Mouse (Mus musculus) intestine, embryonic 15.5 days (tissue): ENCODE measurements around the gene Rab22a. TPM values are rescaled to one million over a fixed set of nuclear protein-coding genes. Genes with fewer than 3 reads are reported as not detected.
A peak's percentile ranks its signal among the peaks of the same experiment; 100 is the strongest.

Experiments
- ATAC-seq: fragments of 200-750 bp; cut with Nextera tagmentation; 2 replicates; pipeline ENCODE4 v1.8.0; 2017; ENCODE audit warnings: moderate TSS enrichment, moderate library complexity
- H3K27ac ChIP-seq: fragments of 300-500 bp; sonication (generic); 2 replicates; pipeline ENCODE4 v1.5.1; 2015; ENCODE audit warnings: mild to moderate bottlenecking, inconsistent platforms
- H3K27me3 ChIP-seq: fragments of 300-500 bp; sonication (generic); replicated peaks from 2 replicates; pipeline ENCODE4 v1.6.1; 2015; ENCODE audit warnings: inconsistent platforms
- H3K36me3 ChIP-seq: fragments of 300-500 bp; sonication (generic); 2 replicates; pipeline ENCODE4 v1.6.1; 2015; ENCODE audit warnings: inconsistent platforms
- H3K4me1 ChIP-seq: fragments of 300-500 bp; sonication (generic); replicated peaks from 2 replicates; pipeline ENCODE4 v1.6.1; 2015; ENCODE audit warnings: inconsistent platforms
- H3K4me2 ChIP-seq: fragments of 300-500 bp; sonication (generic); replicated peaks from 2 replicates; pipeline ENCODE4 v1.6.1; 2015; ENCODE audit warnings: mild to moderate bottlenecking, inconsistent platforms
- H3K4me3 ChIP-seq: fragments of 300-500 bp; sonication (generic); replicated peaks from 2 replicates; pipeline ENCODE4 v1.5.1; 2015; ENCODE audit warnings: inconsistent platforms
- H3K9ac ChIP-seq: fragments of 300-500 bp; sonication (generic); 2 replicates; pipeline ENCODE4 v1.6.1; 2015; ENCODE audit warnings: inconsistent platforms
- H3K9me3 ChIP-seq: fragments of 300-500 bp; sonication (generic); 2 replicates; pipeline ENCODE4 v1.6.1; 2016; ENCODE audit warnings: inconsistent platforms
- WGBS: fragments of 180-500 bp; shearing (Covaris S2); methylation state at CpG from one replicate; pipeline ENCODE4 v1.1.7; 2015; 5-methylcytosine and 5-hydroxymethylcytosine counted together
- polyA plus RNA-seq: library from polyadenylated mRNA; unstranded; fragments of >200 nt; fragmentation: Nextera tagmentation; extraction: Ambion mirVana; gene quantifications from 2 replicates; pipeline ENCODE4 v1.2.1, GENCODE M21; 2015

Rab22a gene
- polyA plus RNA-seq, 1 experiment from 2014 or later: 33.6 TPM

GRCm38 (mm10) chr2:173725819-173726218 is 66.3 kb downstream of the Rab22a start:
- no peak overlapping the region for H3K4me3 ChIP-seq
- H3K27ac ChIP-seq: no peak overlapping the region
- H3K27me3 ChIP-seq: no peaks in the 10 kb centered on the region
- peaks cover 10% of the 10 kb centered on the region; the same call in 1 of the 2 replicates for H3K4me1 ChIP-seq
- H3K9ac ChIP-seq: no peak overlapping the region
- WGBS: 86% methylated on average over 4 of the region's 4 CpGs
- ATAC-seq: no peak
- no peaks in the 10 kb centered on the region for H3K9me3 ChIP-seq
- no peak overlapping the region for H3K4me2 ChIP-seq
- H3K36me3 ChIP-seq: no peaks in the 10 kb centered on the region

DNA sequence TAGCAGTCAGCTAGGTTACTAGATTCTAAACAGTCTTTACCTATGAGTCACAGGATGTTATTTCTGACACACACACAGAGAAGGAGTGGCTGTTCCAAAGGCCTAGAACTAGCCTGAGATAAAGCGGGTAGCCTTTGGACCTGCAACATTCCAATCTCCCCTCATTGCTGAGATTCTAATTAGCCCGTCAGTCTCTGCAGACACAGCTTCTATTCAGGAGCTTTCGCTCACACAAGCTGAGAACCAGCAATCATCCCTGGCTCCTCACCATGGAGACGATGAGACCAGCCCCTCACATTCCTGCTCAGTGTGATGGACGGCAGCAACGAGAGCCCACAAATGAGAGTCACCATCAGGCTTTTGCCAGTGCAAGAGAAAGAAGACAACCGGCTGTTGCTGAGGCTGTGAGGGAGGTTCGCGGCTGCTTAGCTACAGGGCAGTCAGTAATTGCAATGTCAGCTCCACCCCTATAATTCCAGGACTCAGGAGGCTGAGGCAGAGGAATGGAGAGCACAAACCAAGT is 70.9 kb downstream of the Rab22a start:
- H3K9ac ChIP-seq: no peak overlapping the region
- H3K27ac ChIP-seq: 0 out of 2 replicates have a peak overlapping the region, but pooled peaks have one; percentile 10
- peak; percentile 92 for ATAC-seq

DNA sequence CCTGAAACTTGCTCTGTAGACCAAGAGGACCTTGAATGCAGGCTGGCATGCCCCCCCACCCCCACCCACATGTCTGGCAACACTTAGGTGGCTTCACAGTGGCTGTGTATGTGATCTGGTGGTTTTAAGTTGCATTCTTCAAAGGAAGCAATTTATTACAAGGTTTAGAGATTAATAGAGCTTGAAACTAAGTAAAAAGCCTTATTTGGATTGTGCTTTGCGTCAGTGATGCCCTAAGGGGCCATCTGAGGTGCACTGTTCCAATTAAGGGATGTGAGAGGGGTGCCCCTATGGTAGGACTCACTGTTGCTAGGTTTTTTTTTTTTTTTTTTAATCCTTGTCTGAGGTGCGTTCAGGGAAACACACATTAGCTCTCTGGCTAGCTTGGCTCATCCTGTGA is 74.9 kb downstream of the Rab22a start:
- H3K9me3 ChIP-seq: no peaks in the 10 kb centered on the region
- H3K4me3 ChIP-seq: no peak overlapping the region
- H3K4me1 ChIP-seq: peaks cover 17% of the 10 kb centered on the region
- no peak for ATAC-seq
- H3K27ac ChIP-seq: no peak overlapping the region
- no peak overlapping the region for H3K4me2 ChIP-seq
- H3K9ac ChIP-seq: no peak overlapping the region
- no peaks in the 10 kb centered on the region for H3K36me3 ChIP-seq
- H3K27me3 ChIP-seq: no peaks in the 10 kb centered on the region
- WGBS: 58% methylated on average over 2 of the region's 2 CpGs

More for the DNA sequence above, 70.9 kb downstream of the Rab22a start:
- Histone ChIP-seq H3K27me3 (no peaks in the 10 kb centered on the region), H3K4me3 (no peak overlapping the region), H3K36me3 (no peaks in the 10 kb centered on the region), H3K4me2 (peak overlapping the region; percentile 44), H3K9me3 (no peaks in the 10 kb centered on the region), H3K4me1 (peaks cover 8% of the 10 kb centered on the region; the same call in 1 of the 2 replicates)
- 6% methylated on average over 9 of the region's 9 CpGs for WGBS

DNA sequence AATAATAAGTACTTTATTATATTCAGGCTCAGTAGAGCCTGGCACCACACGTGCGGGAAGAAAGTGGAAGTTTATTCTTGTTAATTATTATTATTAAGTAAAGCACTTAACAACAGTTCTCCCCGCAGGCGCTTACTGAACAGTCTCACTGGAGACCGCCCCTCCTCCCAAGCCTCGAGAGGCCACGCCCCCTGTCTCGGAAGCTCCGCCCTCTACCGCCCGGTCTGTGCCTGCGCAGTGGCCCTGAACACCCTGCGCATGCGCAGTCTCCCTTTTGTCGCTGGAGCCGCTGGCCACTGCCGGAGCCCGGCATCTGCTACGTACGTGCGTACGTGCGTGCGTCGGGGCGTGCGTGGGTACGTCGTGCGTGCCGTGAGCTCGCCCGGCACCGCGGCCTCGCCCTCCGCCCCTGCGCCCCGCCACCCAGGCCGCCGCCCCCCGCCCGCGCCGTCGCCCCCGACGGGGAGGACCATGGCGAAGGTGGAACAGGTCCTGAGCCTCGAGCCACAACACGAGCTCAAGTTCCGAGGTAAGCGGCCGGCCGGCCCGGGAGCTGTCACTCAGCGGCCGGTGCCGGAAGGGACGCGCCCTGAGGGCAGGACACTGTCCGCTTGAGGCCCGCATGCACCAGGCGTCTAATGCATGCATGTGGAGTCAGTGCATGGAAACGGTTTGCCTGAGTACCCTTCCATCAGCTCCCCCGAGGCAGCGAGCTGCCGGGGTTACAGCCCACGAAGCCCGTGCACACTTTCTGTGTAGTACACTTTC is 77.8 kb downstream of the Rab22a start, which contains the start of gene Vapb:
Vapb (plus strand) TSS at position 290 of the 768 bp plus-strand sequence.
- WGBS: under 1% methylated on average over 70 of the region's 70 CpGs
- H3K4me1 ChIP-seq: peaks cover 15% of the 10 kb centered on the region

DNA sequence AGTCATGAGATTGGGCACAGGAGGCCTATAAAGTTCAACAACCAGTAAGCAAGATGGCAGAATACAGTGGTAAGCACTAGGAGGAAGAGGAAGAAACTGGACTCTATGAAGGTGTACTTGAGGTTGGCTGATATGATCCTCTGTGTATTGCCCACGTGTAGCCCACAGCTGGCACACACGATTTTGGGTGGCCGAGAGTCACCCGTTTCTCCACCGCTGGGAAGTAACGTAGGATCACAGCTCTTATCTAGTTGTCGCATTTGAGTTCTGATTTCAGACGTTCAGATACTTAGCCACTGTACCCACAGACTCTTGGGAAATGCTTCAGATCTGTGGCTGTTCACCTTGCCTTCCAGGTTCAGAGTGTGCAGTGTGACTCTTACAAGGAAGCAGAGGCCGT is 78.7 kb downstream of the Rab22a start:
- no peak for ATAC-seq
- H3K27ac ChIP-seq: no peak overlapping the region
- H3K4me1 ChIP-seq: peaks cover 20% of the 10 kb centered on the region

More for the DNA sequence above, 77.8 kb downstream of the Rab22a start, which contains the start of gene Vapb:
- peak within 1 kb of the TSS; percentile 79 for H3K4me2 ChIP-seq
- H3K4me3 ChIP-seq: peak within 1 kb of the TSS; percentile 62
- no peaks in the 10 kb centered on the region for H3K27me3 ChIP-seq
- ATAC-seq: peak; percentile 99
- no peaks in the 10 kb centered on the region for H3K36me3 ChIP-seq
- H3K9ac ChIP-seq: peak within 1 kb of the TSS; percentile 68
- H3K27ac ChIP-seq: peak within 1 kb of the TSS; percentile 46
- H3K9me3 ChIP-seq: no peaks in the 10 kb centered on the region

DNA sequence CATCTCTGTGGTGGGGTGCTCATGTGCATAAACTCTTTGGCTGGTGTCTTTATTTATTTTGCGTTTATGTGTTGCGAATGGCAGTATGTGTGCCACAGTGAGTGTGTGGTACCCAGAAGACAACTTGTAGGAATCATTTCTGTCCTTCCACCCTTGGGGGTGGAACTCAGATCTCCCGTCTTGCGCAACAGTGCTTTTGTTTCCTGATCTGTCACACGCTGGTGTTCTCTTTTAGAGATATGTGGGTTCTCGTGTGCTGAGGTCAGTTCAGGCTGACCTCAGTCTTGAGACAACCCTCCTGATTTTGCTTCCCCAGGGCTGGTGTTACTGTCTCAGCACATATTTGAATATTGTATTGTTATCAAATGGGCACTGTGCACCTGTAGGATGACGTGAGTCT is 79.5 kb downstream of the Rab22a start:
- 88% methylated on average over 7 of the region's 7 CpGs for WGBS
- no peak overlapping the region for H3K4me2 ChIP-seq
- H3K9ac ChIP-seq: no peak overlapping the region
- H3K27me3 ChIP-seq: no peaks in the 10 kb centered on the region
- H3K36me3 ChIP-seq: no peaks in the 10 kb centered on the region
- H3K4me1 ChIP-seq: peaks cover 24% of the 10 kb centered on the region
- no peaks in the 10 kb centered on the region for H3K9me3 ChIP-seq
- no peak for ATAC-seq
- no peak overlapping the region for H3K4me3 ChIP-seq
- H3K27ac ChIP-seq: no peak overlapping the region

More for the DNA sequence above, 78.7 kb downstream of the Rab22a start:
- H3K36me3 ChIP-seq: no peaks in the 10 kb centered on the region
- H3K4me2 ChIP-seq: peak overlapping the region; percentile 79
- no peaks in the 10 kb centered on the region for H3K9me3 ChIP-seq
- H3K4me3 ChIP-seq: peak overlapping the region; percentile 62
- H3K27me3 ChIP-seq: no peaks in the 10 kb centered on the region
- peak overlapping the region; percentile 68 for H3K9ac ChIP-seq
- WGBS: 76% methylated on average over 9 of the region's 9 CpGs

- Histone ChIP-seq H3K4me2 (peak overlapping the region; percentile 34), H3K4me1 (peaks cover 28% of the 10 kb centered on the region), H3K27me3 (no peaks in the 10 kb centered on the region), H3K27ac (peak overlapping the region; percentile 24), H3K4me3 (no peak overlapping the region), H3K9ac (no peak overlapping the region), H3K9me3 (no peaks in the 10 kb centered on the region), H3K36me3 (no peaks in the 10 kb centered on the region)
- no peak for ATAC-seq
- WGBS: 16% methylated on average over 13 of the region's 13 CpGs
These were observed 82.5 kb downstream of the Rab22a start for GRCm38 (mm10) chr2:173742090-173742489.

DNA sequence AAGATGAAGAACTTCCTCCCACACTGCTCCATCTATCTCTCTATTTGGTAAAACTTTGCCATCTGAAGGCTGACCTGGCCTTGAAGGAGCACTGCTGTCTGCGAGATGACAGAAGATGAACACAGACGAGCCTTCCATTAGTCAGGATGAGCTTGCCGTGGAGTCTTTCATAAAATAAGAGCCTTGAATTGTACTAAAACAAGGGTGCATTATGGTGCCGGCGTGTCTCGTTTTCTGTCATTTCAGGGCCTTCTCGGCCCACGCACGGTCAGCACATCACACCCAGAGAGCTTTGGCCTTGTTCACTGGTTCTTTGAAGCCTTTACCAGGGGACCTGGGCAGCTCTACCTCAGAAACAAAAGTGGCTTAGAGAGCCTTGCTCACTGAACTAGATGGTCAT is 83.2 kb downstream of the Rab22a start:
- Histone ChIP-seq H3K4me1 (peaks cover 28% of the 10 kb centered on the region), H3K27ac (no peak overlapping the region), H3K9ac (no peak overlapping the region), H3K4me3 (no peak overlapping the region), H3K4me2 (no peak overlapping the region), H3K27me3 (no peaks in the 10 kb centered on the region), H3K9me3 (no peaks in the 10 kb centered on the region), H3K36me3 (no peaks in the 10 kb centered on the region)
- ATAC-seq: no peak
- 51% methylated on average over 9 of the region's 9 CpGs for WGBS

DNA sequence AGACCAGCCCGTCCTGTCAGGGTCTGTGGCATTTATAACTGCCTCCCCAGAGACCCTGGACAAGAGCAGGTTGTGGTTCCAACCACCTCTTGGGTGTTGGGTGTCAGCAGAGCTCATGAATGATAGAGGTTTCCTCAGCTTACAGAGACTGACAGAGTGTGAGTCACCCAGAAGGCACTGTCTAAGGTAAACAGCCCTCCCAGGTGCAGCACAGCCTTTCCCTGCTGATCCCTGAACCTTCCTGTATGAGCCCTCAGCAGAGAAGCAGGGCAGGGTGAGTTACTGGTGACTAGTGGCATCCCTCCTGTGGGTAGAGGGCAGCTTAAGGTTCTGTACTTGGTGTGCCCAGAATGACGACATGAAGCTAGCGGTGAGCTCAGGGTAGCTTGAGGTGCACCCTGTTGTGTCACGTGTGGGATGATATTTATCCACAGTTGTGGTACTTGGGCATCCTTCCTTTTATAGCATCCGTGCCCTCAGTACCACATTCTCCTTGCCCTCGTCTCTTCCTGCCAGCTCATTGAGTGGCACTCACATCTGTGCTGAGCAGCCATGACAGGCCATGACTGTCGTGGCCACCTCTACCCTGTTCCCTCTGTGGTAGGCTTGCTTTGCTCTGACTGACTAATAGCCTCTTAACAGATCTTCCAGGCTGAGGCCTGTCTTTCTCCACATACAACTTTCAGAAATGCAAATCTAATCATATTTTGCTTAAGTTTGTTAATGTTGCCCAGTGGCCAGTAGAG is 84.7 kb downstream of the Rab22a start:
- no peak overlapping the region for H3K4me3 ChIP-seq
- H3K27ac ChIP-seq: no peak overlapping the region
- WGBS: 88% methylated on average over 7 of the region's 7 CpGs
- no peak overlapping the region for H3K4me2 ChIP-seq
- no peaks in the 10 kb centered on the region for H3K27me3 ChIP-seq
- H3K4me1 ChIP-seq: peaks cover 19% of the 10 kb centered on the region
- no peaks in the 10 kb centered on the region for H3K9me3 ChIP-seq
- no peaks in the 10 kb centered on the region for H3K36me3 ChIP-seq
- peak; percentile 61 for ATAC-seq
- no peak overlapping the region for H3K9ac ChIP-seq

DNA sequence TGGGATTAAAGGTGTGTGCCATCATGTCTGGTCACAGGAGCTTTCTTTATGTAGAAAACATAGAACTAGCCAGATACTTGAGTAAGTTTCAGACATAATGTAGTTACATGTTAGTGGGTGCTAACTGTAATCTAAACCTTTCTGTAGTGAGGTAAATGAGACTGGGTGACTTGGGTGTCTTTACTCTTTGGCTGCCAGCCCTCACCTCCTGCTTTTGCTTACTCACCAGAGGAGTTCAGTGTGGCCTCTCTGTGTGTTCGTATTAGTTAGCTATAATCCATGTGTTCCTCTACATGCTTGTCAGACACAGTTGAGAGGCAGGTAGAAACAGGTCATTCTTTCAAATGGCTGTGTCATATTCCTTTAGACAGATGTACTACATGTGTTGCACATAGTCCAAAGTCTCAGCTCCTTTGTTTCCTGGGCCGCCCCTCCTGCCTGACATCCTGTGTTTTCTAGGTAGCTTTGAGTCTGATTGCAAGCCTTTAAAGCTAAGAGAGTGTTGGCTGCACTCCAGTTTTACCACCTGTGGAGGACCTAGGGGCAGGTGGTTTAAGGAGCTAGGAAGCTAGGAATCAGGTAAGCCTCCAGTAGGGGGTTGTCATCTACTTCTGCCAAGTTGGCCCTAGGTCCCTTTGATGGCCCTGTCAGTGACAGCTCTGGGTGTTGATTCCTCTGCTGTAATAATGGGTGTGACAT is 89.5 kb downstream of the Rab22a start:
- peak; percentile 80 for ATAC-seq

DNA sequence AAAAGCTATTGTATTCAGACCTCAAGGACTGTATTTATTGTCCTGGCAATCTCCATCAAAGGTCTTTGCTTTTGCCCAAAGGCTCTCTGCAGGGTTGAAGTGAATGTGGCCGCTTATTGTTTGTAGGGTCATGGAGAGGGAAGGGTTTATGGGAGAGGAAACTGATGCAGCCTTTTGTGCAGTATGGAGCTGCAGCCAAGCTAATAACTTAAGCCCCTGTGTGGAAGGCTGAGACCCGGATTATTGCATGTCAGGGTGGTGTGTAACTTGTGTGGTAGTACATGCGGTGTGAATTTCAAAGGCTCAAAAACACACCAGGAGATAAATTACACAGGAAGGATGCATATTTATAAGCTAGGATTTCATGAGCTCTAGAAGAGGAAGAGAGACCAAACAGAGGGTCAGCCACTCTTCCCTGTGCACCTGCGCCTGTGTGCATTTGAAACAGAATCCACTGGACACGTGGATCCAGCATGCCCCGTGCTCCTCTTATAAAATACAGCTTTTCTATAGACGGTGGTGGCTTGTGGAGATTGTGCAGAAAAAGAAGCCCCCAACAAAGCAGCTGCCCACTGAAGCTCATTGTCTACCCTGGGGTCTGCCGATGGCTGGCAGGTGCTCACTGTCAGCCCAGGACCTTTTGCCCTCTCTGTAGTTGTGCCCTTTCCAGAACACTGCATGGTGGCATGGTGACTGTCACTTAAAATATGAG is 96.0 kb downstream of the Rab22a start:
- H3K4me1 ChIP-seq: peaks cover 4% of the 10 kb centered on the region
- H3K4me3 ChIP-seq: no peak overlapping the region
- no peak for ATAC-seq
- H3K36me3 ChIP-seq: no peaks in the 10 kb centered on the region
- no peaks in the 10 kb centered on the region for H3K27me3 ChIP-seq
- no peak overlapping the region for H3K4me2 ChIP-seq
- H3K9me3 ChIP-seq: no peaks in the 10 kb centered on the region
- 67% methylated on average over 8 of the region's 8 CpGs for WGBS
- H3K27ac ChIP-seq: no peak overlapping the region
- H3K9ac ChIP-seq: no peak overlapping the region

More for the DNA sequence above, 89.5 kb downstream of the Rab22a start:
- no peaks in the 10 kb centered on the region for H3K9me3 ChIP-seq
- H3K4me1 ChIP-seq: 0 out of 2 replicates have a peak, but pooled peaks cover 7% of the 10 kb centered on the region
- H3K9ac ChIP-seq: no peak overlapping the region
- H3K27me3 ChIP-seq: no peaks in the 10 kb centered on the region
- H3K4me3 ChIP-seq: no peak overlapping the region
- WGBS: 73% methylated on average over 2 of the region's 2 CpGs
- no peaks in the 10 kb centered on the region for H3K36me3 ChIP-seq
- H3K4me2 ChIP-seq: no peak overlapping the region
- no peak overlapping the region for H3K27ac ChIP-seq
